Comparison of ENCODE assay signal across 9 mouse cellular contexts in the genomic region with DNA sequence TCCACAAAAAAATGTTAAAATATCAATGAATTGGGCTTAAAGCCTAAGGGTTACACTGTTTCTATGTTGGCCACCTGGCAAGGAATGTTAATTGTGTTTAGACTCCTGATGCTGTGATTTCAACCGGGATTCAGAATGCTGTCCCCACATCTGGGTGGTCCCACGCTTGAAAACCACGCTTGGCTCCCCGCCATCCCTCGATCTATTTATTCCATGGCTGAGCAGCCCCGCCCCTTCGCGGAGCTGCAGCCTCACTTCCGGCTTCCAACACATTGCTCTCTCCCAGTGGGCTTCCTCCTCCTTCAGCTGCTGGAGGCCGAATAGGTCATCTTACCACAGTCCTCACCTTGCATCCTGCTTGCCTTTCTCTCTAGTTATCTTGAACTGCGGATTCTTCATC. TPM values are rescaled to one million over a fixed set of nuclear protein-coding genes. Genes with fewer than 3 reads are reported as not detected.
DNase-seq lines count a peak whose midpoint lies in the region; ATAC-seq lines count a peak whose summit lies in the region.
"Had no signal": no experiment of that assay in that cellular context is flagged by ENCODE, and none has a peak within 500 bp of the region (broad histone marks: within the 10 kb centered on the region; RNA-seq: fewer than 3 reads in every experiment).

No protein-coding gene starts in this region.

- ATAC-seq in embryonic facial prominence, embryonic 12.5 days (ENCODE audit: insufficient number of reproducible peaks, insufficient read depth, low FRiP score, low TSS enrichment): no peak; the same call in 1 of the 2 replicates
- peak; percentile 37; the same call in 1 of the 2 replicates for ATAC-seq in heart, embryonic 14.5 days (ENCODE audit: insufficient number of reproducible peaks, insufficient read depth, low FRiP score, low read depth)
- ATAC-seq in limb, embryonic 11.5 days (ENCODE audit: insufficient number of reproducible peaks, low FRiP score, low TSS enrichment, low read depth): peak; percentile 67; the same call in 1 of the 2 replicates

- peaks cover 17% of the 10 kb centered on the region for H3K4me1 ChIP-seq in embryonic facial prominence, embryonic 12.5 days
- peaks cover 9 to 20% of the 10 kb centered on the region in 2 experiments for H3K4me1 ChIP-seq in heart, embryonic 14.5 days (ENCODE audit: control insufficient read depth in 2 of 2, insufficient read depth in 2 of 2, low read length in 2 of 2)
- no peaks in the 10 kb centered on the region; the same call in none of the 2 replicates for H3K4me1 ChIP-seq in limb, embryonic 11.5 days (ENCODE audit: control insufficient read depth, insufficient read depth, low read length)

- no peak overlapping the region; the same call in 1 of the 2 replicates for H3K9ac ChIP-seq in embryonic facial prominence, embryonic 12.5 days
- peak overlapping the region; percentile 71 for H3K9ac ChIP-seq in heart, embryonic 14.5 days (ENCODE audit: low read length)
- no peak overlapping the region for H3K9ac ChIP-seq in limb, embryonic 11.5 days (ENCODE audit: low read length)

- peak; percentile 17 for DNase-seq in gastrocnemius, adult 18-20 months (ENCODE audit: low spot score)
- no peak for DNase-seq in gastrocnemius, postnatal 25 days
- peak; percentile 40 for DNase-seq in WW6 (ENCODE audit: low read depth, low spot score)
- peak; percentile 79 for DNase-seq in limb, embryonic 11.5 days (ENCODE audit: low spot score)
- DNase-seq in mesoderm, embryonic 11.5 days (ENCODE audit: low read depth, low spot score): peak; percentile 85
- peak; percentile 56 for DNase-seq in thymus, postnatal 14 days

- 2% methylated on average over 11 of the region's 11 CpGs for WGBS in embryonic facial prominence, embryonic 12.5 days
- 2% methylated on average over 11 of the region's 11 CpGs for WGBS in heart, embryonic 14.5 days
- 2% methylated on average over 11 of the region's 11 CpGs for WGBS in limb, embryonic 11.5 days

- H3K9me3 ChIP-seq in embryonic facial prominence, embryonic 12.5 days: no peaks in the 10 kb centered on the region
- H3K9me3 ChIP-seq in heart, embryonic 14.5 days (ENCODE audit: control insufficient read depth, low read length): no peaks in the 10 kb centered on the region
- no peaks in the 10 kb centered on the region for H3K9me3 ChIP-seq in limb, embryonic 11.5 days (ENCODE audit: control insufficient read depth, low read length)

- H3K27me3 ChIP-seq in embryonic facial prominence, embryonic 12.5 days: no peaks in the 10 kb centered on the region
- no peaks in the 10 kb centered on the region for H3K27me3 ChIP-seq in heart, embryonic 14.5 days (ENCODE audit: control insufficient read depth, insufficient read depth, low read length)
- no peaks in the 10 kb centered on the region for H3K27me3 ChIP-seq in limb, embryonic 11.5 days (ENCODE audit: control insufficient read depth, insufficient read depth, low read length)

- peak overlapping the region; percentile 48 for H3K4me2 ChIP-seq in embryonic facial prominence, embryonic 12.5 days (replicated peaks)
- H3K4me2 ChIP-seq in heart, embryonic 14.5 days (ENCODE audit: low read length): peak overlapping the region; percentile 67
- peak overlapping the region; percentile 35 for H3K4me2 ChIP-seq in limb, embryonic 11.5 days (ENCODE audit: low read depth, severe bottlenecking)

- H3K36me3 ChIP-seq in embryonic facial prominence, embryonic 12.5 days: no peaks in the 10 kb centered on the region
- H3K36me3 ChIP-seq in heart, embryonic 14.5 days (ENCODE audit: control insufficient read depth, insufficient read depth, low read length): no peaks in the 10 kb centered on the region
- no peaks in the 10 kb centered on the region for H3K36me3 ChIP-seq in limb, embryonic 11.5 days (ENCODE audit: control insufficient read depth, insufficient read depth, low read length)

- peak overlapping the region; percentile 92 for H3K27ac ChIP-seq in embryonic facial prominence, embryonic 12.5 days
- H3K27ac ChIP-seq in heart, embryonic 14.5 days (replicated peaks in 1 of 2; ENCODE audit: control insufficient read depth in 1 of 2, insufficient read depth in 1 of 2, low read depth in 2 of 2, low read length in 2 of 2): peak overlapping the region; percentile 84 to 92
- peak overlapping the region; percentile 61; the same call in 1 of the 2 replicates for H3K27ac ChIP-seq in limb, embryonic 11.5 days (replicated peaks; ENCODE audit: low read depth, low read length)

- H3K4me3 ChIP-seq in embryonic facial prominence, embryonic 12.5 days: peak overlapping the region; percentile 34
- peak overlapping the region in 1 of 2 experiments; percentile 29; a peak in 3 of 4 replicates for H3K4me3 ChIP-seq in heart, embryonic 14.5 days (ENCODE audit: control insufficient read depth in 1 of 2, insufficient read depth in 1 of 2, low read depth in 1 of 2, low read length in 2 of 2)
- 0 out of 2 replicates have a peak overlapping the region, but pooled peaks have one; percentile 2 for H3K4me3 ChIP-seq in limb, embryonic 11.5 days (ENCODE audit: low read depth, low read length)

RNA-seq across cellular contexts. Expression of a gene that starts 8.9 kb away (rescaled TPM):
- total RNA-seq in gastrocnemius, adult 18-20 months (2021): 10 to 100 TPM; 14.6 to 15.4 TPM
- 10 to 100 TPM; 17.5 to 23.0 TPM for total RNA-seq in gastrocnemius, postnatal 25 days (2021)
- polyA plus RNA-seq in embryonic facial prominence, embryonic 12.5 days (2016; fragmentation: Nextera tagmentation; extraction: Ambion mirVana): 0.32 TPM in 1 of 2 replicates, not detected in the other
- 7.6 and 8.6 TPM in 2 replicates for polyA plus RNA-seq in heart, embryonic 14.5 days (2014; fragmentation: Nextera tagmentation; extraction: Ambion mirVana)
- not detected in 2 replicates for polyA plus RNA-seq in limb, embryonic 11.5 days (2014; fragmentation: Nextera tagmentation; extraction: Ambion mirVana)

RNA-seq across cellular contexts. Expression of a gene that starts 19.3 kb away (rescaled TPM):
- total RNA-seq in gastrocnemius, adult 18-20 months (2021): 10 to 100 TPM; 31.7 to 35.5 TPM
- total RNA-seq in gastrocnemius, postnatal 25 days (2021): 10 to 100 TPM; 32.2 to 36.3 TPM
- polyA plus RNA-seq in embryonic facial prominence, embryonic 12.5 days (2016; fragmentation: Nextera tagmentation; extraction: Ambion mirVana): 66.9 and 67.5 TPM in 2 replicates
- 29.6 and 30.3 TPM in 2 replicates for polyA plus RNA-seq in heart, embryonic 14.5 days (2014; fragmentation: Nextera tagmentation; extraction: Ambion mirVana)
- 49.5 and 58.5 TPM in 2 replicates for polyA plus RNA-seq in limb, embryonic 11.5 days (2014; fragmentation: Nextera tagmentation; extraction: Ambion mirVana)

RNA-seq across cellular contexts. Expression of a gene that starts 31.3 kb away (rescaled TPM):
- total RNA-seq in gastrocnemius, adult 18-20 months (2021): not detected
- total RNA-seq in gastrocnemius, postnatal 25 days (2021): not detected
- polyA plus RNA-seq in embryonic facial prominence, embryonic 12.5 days (2016; fragmentation: Nextera tagmentation; extraction: Ambion mirVana): 0.39 and 0.56 TPM in 2 replicates
- 0.47 TPM in 1 of 2 replicates, not detected in the other for polyA plus RNA-seq in heart, embryonic 14.5 days (2014; fragmentation: Nextera tagmentation; extraction: Ambion mirVana)
- 0.55 TPM in 1 of 2 replicates, not detected in the other for polyA plus RNA-seq in limb, embryonic 11.5 days (2014; fragmentation: Nextera tagmentation; extraction: Ambion mirVana)
- total RNA-seq: left cerebral cortex, postnatal 36 days had no signal

RNA-seq across cellular contexts. Expression of a gene that starts 39.1 kb away (rescaled TPM):
- 10 to 100 TPM; 33.1 to 33.5 TPM for total RNA-seq in gastrocnemius, adult 18-20 months (2021)
- 10 to 100 TPM; 22.8 to 23.4 TPM for total RNA-seq in gastrocnemius, postnatal 25 days (2021)
- polyA plus RNA-seq in embryonic facial prominence, embryonic 12.5 days (2016; fragmentation: Nextera tagmentation; extraction: Ambion mirVana): 12.1 and 13.3 TPM in 2 replicates
- 13.4 and 14.8 TPM in 2 replicates for polyA plus RNA-seq in heart, embryonic 14.5 days (2014; fragmentation: Nextera tagmentation; extraction: Ambion mirVana)
- polyA plus RNA-seq in limb, embryonic 11.5 days (2014; fragmentation: Nextera tagmentation; extraction: Ambion mirVana): 15.8 and 16.5 TPM in 2 replicates

RNA-seq across cellular contexts. Expression of a gene that starts 39.2 kb away (rescaled TPM):
- total RNA-seq in gastrocnemius, adult 18-20 months (2021): 10 to 100 TPM; 13.1 to 14.1 TPM
- 10 to 100 TPM; 12.5 to 13.0 TPM for total RNA-seq in gastrocnemius, postnatal 25 days (2021)
- 55.5 and 57.6 TPM in 2 replicates for polyA plus RNA-seq in embryonic facial prominence, embryonic 12.5 days (2016; fragmentation: Nextera tagmentation; extraction: Ambion mirVana)
- polyA plus RNA-seq in heart, embryonic 14.5 days (2014; fragmentation: Nextera tagmentation; extraction: Ambion mirVana): 32.1 and 39.8 TPM in 2 replicates
- 61.5 and 64.6 TPM in 2 replicates for polyA plus RNA-seq in limb, embryonic 11.5 days (2014; fragmentation: Nextera tagmentation; extraction: Ambion mirVana)
